Mouse (Mus musculus) midbrain, postnatal 0 days (tissue): ENCODE data around the gene Cnp. TPM values are rescaled to one million over a fixed set of nuclear protein-coding genes. Genes with fewer than 3 reads are reported as not detected.

Experiments used
- ATAC-seq: fragments of 200-750 bp; cut with Nextera tagmentation; 2 replicates; pipeline ENCODE4 v1.8.0; 2017; ENCODE audit warnings: moderate number of reproducible peaks, mild to moderate bottlenecking, moderate TSS enrichment, moderate library complexity; ENCODE audit not compliant: low FRiP score
- DNase-seq: peaks from one replicate; pipeline ENCODE4 v3.0.0-alpha.2; 2015; ENCODE audit warnings: low spot score
- H3K27ac ChIP-seq: fragments of 300-500 bp; sonication (generic); 2 replicates; pipeline ENCODE4 v1.5.1; 2014; ENCODE audit warnings: low read depth, mild to moderate bottlenecking, low read length, mixed read lengths
- H3K27me3 ChIP-seq: fragments of 300-500 bp; sonication (generic); 2 replicates; pipeline ENCODE4 v1.6.1; 2014; ENCODE audit warnings: low read length, control low read depth, mixed read lengths; ENCODE audit not compliant: insufficient read depth
- H3K36me3 ChIP-seq: fragments of 300-500 bp; sonication (generic); 2 replicates; pipeline ENCODE4 v1.6.1; 2014; ENCODE audit warnings: low read length, control low read depth, mixed read lengths; ENCODE audit not compliant: insufficient read depth
- H3K4me1 ChIP-seq: fragments of 300-500 bp; sonication (generic); 2 replicates; pipeline ENCODE4 v1.6.1; 2014; ENCODE audit warnings: mild to moderate bottlenecking, control low read depth, antibody characterized with exemption, low read length, mixed read lengths; ENCODE audit not compliant: insufficient read depth
- H3K4me2 ChIP-seq: fragments of 300-500 bp; sonication (generic); 2 replicates; pipeline ENCODE4 v1.6.1; 2014; ENCODE audit warnings: low read depth, mild to moderate bottlenecking, low read length, mixed read lengths; ENCODE audit not compliant: poor library complexity, severe bottlenecking
- H3K4me3 ChIP-seq: fragments of 300-500 bp; sonication (generic); 2 replicates; pipeline ENCODE4 v1.5.1; 2014; ENCODE audit warnings: low read depth, mild to moderate bottlenecking, low read length, moderate library complexity
- H3K9ac ChIP-seq: fragments of 300-500 bp; sonication (generic); replicated peaks from 2 replicates; pipeline ENCODE4 v1.6.1; 2014; ENCODE audit warnings: mild to moderate bottlenecking, low read length, moderate library complexity, mixed read lengths; ENCODE audit not compliant: poor library complexity, severe bottlenecking
- H3K9me3 ChIP-seq: fragments of 300-500 bp; sonication (generic); 2 replicates; pipeline ENCODE4 v1.6.1; 2016; ENCODE audit warnings: low read length, control low read depth
- CTCF ChIP-seq: IDR thresholded peaks from 2 replicates; pipeline ENCODE4 v1.5.1; 2016; ENCODE audit warnings: antibody characterized with exemption, mild to moderate bottlenecking
- WGBS: fragments of 180-500 bp; shearing (Covaris S2); extraction: QIAGEN DNeasy Blood & Tissue Kit; methylation state at CpG from one replicate; pipeline ENCODE4 v1.1.7; 2014; 5-methylcytosine and 5-hydroxymethylcytosine counted together
- polyA plus RNA-seq: library from polyadenylated mRNA; unstranded; fragments of >200 nt; fragmentation: Nextera tagmentation; extraction: Ambion mirVana; gene quantifications from 2 replicates; pipeline ENCODE4 v1.2.1, GENCODE M21; 2015
- total RNA-seq: library from RNA; depleted of rRNA; stranded (reverse); fragments of >200 nt; gene quantifications from 2 replicates; pipeline ENCODE4 v1.2.3, GENCODE M21; 2014

Cnp gene
- total and polyA plus RNA-seq, 2 experiments from 2014 or later = 65.3 to 68.8 TPM

GRCm38 (mm10) chr11:100598074-100598473 is 23.4 kb downstream of the Cnp start:
- H3K36me3 ChIP-seq = peaks cover 64% of the 10 kb centered on the region

DNA sequence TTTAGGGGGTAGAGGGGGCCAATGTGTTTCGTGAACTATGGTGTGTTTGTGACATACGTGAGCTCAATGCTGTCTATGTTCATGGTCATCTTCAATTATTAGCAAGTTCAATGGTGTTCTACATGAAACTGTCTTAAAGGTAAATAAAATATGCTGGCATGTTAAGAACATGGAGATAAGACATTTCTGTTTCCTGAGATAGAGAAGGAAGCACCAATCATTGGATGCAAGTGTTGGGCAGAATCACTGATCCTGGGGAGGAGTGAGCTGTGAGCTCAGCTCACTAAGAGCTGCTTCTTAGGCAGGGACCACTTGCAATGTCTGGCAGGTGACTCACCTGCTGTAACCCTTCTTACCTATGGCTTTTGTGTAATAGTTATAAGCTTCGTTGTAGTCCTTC is 26.7 kb downstream of the Cnp start:
- Histone ChIP-seq H3K4me3 (no peak overlapping the region), H3K9me3 (no peaks in the 10 kb centered on the region), H3K9ac (no peak overlapping the region), H3K27me3 (no peaks in the 10 kb centered on the region), H3K27ac (no peak overlapping the region), H3K36me3 (peaks cover 48% of the 10 kb centered on the region), H3K4me2 (no peak overlapping the region), H3K4me1 (no peaks in the 10 kb centered on the region)
- ATAC-seq = no peak
- DNase-seq = no peak
- 98% methylated on average over 3 of the region's 3 CpGs for WGBS
- no peak for TF ChIP-seq CTCF

More at GRCm38 (mm10) chr11:100598074-100598473, 23.4 kb downstream of the Cnp start:
- WGBS = 92% methylated on average over 4 of the region's 4 CpGs
- Histone ChIP-seq H3K9ac (no peak overlapping the region), H3K4me1 (no peaks in the 10 kb centered on the region), H3K27me3 (no peaks in the 10 kb centered on the region), H3K27ac (no peak overlapping the region), H3K4me2 (no peak overlapping the region), H3K4me3 (no peak overlapping the region), H3K9me3 (no peaks in the 10 kb centered on the region)
- no peak for ATAC-seq
- no peak for TF ChIP-seq CTCF
- no peak for DNase-seq

DNA sequence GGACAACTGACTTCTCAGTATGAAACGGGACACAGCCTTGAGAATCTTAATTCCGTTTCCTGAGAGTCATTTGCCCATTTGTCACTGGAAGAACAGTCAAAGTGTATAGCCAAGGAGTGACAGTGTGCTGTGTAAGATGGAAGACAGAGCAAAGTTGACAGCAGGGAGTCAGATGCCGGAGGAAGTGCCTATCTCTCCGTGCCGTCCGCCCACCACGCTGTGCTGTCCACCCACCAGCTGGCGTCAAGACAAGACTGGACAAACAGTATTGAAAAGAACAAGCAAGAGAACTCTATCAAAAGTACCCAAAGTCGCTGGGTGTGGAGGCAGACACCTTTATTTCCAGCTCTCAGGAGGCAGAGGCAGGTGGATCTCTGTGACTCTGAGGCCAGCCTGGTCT is 28.5 kb downstream of the Cnp start:
- DNase-seq = no peak
- WGBS = 91% methylated on average over 9 of the region's 9 CpGs
- Histone ChIP-seq H3K9ac (no peak overlapping the region), H3K36me3 (peaks cover 31% of the 10 kb centered on the region), H3K4me2 (no peak overlapping the region), H3K4me3 (no peak overlapping the region), H3K9me3 (no peaks in the 10 kb centered on the region), H3K27me3 (no peaks in the 10 kb centered on the region), H3K27ac (no peak overlapping the region), H3K4me1 (no peaks in the 10 kb centered on the region)
- TF ChIP-seq CTCF = no peak
- ATAC-seq = no peak

DNA sequence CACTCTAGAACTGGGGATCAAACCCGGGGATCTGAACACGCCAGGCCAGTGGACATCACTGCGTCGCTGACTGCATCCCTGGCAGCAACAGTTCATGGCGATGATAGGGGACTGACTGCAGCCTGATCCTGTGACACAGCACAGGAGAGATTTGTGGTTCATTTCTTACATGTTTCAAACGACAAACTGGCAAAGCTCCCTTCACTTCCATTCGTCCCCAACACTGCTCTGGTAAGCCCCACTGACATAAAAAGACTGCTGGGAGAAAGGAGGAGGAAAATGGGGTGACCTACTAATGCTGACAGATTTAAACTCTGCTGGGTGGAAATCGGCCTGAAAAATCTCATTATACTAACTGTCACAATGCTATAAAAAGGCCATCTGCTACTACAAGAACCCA is 29.1 kb downstream of the Cnp start:
- Histone ChIP-seq H3K36me3 (peaks cover 26% of the 10 kb centered on the region), H3K4me1 (no peaks in the 10 kb centered on the region), H3K4me2 (no peak overlapping the region), H3K9me3 (no peaks in the 10 kb centered on the region), H3K4me3 (no peak overlapping the region), H3K27ac (peak overlapping the region; percentile 51; the same call in 1 of the 2 replicates), H3K9ac (peak overlapping the region; percentile 33), H3K27me3 (no peaks in the 10 kb centered on the region)
- 67% methylated on average over 8 of the region's 8 CpGs for WGBS
- no peak for TF ChIP-seq CTCF
- no peak for DNase-seq
- no peak for ATAC-seq

- H3K4me2 ChIP-seq = no peak overlapping the region
- H3K27ac ChIP-seq = peak overlapping the region; percentile 2; the same call in 1 of the 2 replicates
- 74% methylated on average over 4 of the region's 4 CpGs for WGBS
- no peaks in the 10 kb centered on the region for H3K4me1 ChIP-seq
- TF ChIP-seq CTCF = no peak
- H3K36me3 ChIP-seq = peaks cover 20% of the 10 kb centered on the region
- no peak for ATAC-seq
- H3K27me3 ChIP-seq = no peaks in the 10 kb centered on the region
- 0 out of 2 replicates have a peak overlapping the region, but pooled peaks have one; percentile 33 for H3K9ac ChIP-seq
- no peak overlapping the region for H3K4me3 ChIP-seq
- no peaks in the 10 kb centered on the region for H3K9me3 ChIP-seq
- no peak for DNase-seq
Measured at GRCm38 (mm10) chr11:100604321-100605005, 29.8 kb downstream of the Cnp start.

DNA sequence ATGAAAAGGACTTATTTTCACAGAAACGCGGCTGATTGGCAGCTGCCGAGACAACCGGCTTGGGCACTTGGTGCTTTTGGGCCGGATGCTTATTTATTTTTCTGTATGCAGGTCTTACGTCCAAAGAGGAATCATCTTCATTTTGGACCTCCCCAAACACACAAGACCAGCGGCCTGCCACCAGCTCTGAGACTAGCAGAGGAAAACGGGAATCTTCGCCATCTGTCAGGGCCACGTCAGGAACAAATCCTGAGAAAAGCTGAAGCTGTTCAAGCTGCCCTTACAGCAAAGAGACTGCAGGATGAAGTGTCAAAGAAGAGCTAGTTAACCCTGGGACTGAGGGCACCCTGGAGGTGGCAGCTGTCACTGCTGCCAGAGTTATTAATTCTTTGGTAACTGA is 30.7 kb downstream of the Cnp start:
- no peak for TF ChIP-seq CTCF
- ATAC-seq (no peak), DNase-seq (no peak)
- Histone ChIP-seq H3K4me2 (no peak overlapping the region), H3K4me1 (no peaks in the 10 kb centered on the region), H3K4me3 (no peak overlapping the region), H3K9ac (no peak overlapping the region), H3K27ac (no peak overlapping the region), H3K36me3 (peaks cover 11% of the 10 kb centered on the region), H3K27me3 (no peaks in the 10 kb centered on the region), H3K9me3 (no peaks in the 10 kb centered on the region)
- WGBS = 73% methylated on average over 10 of the region's 10 CpGs
